Comparison of ENCODE assay signal across 8 mouse cellular contexts in genomic region chr19:5704163-5704800, GRCm38 (mm10). TPM values are rescaled to one million over a fixed set of nuclear protein-coding genes. Genes with fewer than 3 reads are reported as not detected.
A peak's percentile ranks its signal among the peaks of the same experiment; 100 is the strongest.
DNase-seq lines count a peak whose midpoint lies in the region; ATAC-seq lines count a peak whose summit lies in the region.

Gene Kcnk7, plus strand, starts transcription at chr19:5704367.

- DNase-seq in frontal cortex, postnatal 10 days (ENCODE audit: low spot score in 2 of 2), result no peak
- DNase-seq in hindbrain, embryonic 14.5 days (ENCODE audit: low spot score), result no peak
- DNase-seq in lung, postnatal 10 days, result peak; percentile 58
- DNase-seq in cerebellum, adult 11 months, result no peak
- DNase-seq in urinary bladder, postnatal 14 days (ENCODE audit: low spot score), result no peak
- no peak for DNase-seq in right cerebral cortex, postnatal 10 days (ENCODE audit: low spot score in 2 of 2)

- no peaks in the 10 kb centered on the region for H3K27me3 ChIP-seq in hindbrain, embryonic 14.5 days (ENCODE audit: control insufficient read depth, insufficient read depth, low read length)

- H3K4me1 ChIP-seq in hindbrain, embryonic 14.5 days (replicated peaks; ENCODE audit: control insufficient read depth, insufficient read depth, low read length), result no peaks in the 10 kb centered on the region

- ATAC-seq in frontal cortex, adult (ENCODE audit: low TSS enrichment), result peak; percentile 47; the same call in 1 of the 2 replicates
- ATAC-seq in CD4-positive, CD25-positive, alpha-beta regulatory T cell, adult 4 months, result peak; percentile 75
- 0 out of 2 replicates have a peak, but pooled peaks have one; percentile 46 for ATAC-seq in hindbrain, embryonic 14.5 days (ENCODE audit: low FRiP score)

- WGBS in hindbrain, embryonic 14.5 days, result 77% methylated on average over 17 of the region's 17 CpGs

- no peak within 1 kb of the TSS for H3K27ac ChIP-seq in hindbrain, embryonic 14.5 days

- H3K9me3 ChIP-seq in hindbrain, embryonic 14.5 days (ENCODE audit: control insufficient read depth, low read length), result no peaks in the 10 kb centered on the region

- H3K9ac ChIP-seq in hindbrain, embryonic 14.5 days, result no peak within 1 kb of the TSS

- peaks cover 80% of the 10 kb centered on the region for H3K36me3 ChIP-seq in hindbrain, embryonic 14.5 days (replicated peaks; ENCODE audit: control insufficient read depth, insufficient read depth)

- no peak within 1 kb of the TSS for H3K4me2 ChIP-seq in hindbrain, embryonic 14.5 days (replicated peaks)

- H3K4me3 ChIP-seq in hindbrain, embryonic 14.5 days (replicated peaks; ENCODE audit: low read length), result no peak within 1 kb of the TSS

RNA-seq across cellular contexts. Expression of gene Kcnk7, which starts in this region (rescaled TPM):
- 1 to 10 TPM; 1.9 to 2.4 TPM for polyA plus RNA-seq in CD4-positive, CD25-positive, alpha-beta regulatory T cell, adult 4 months (2017; shearing (Covaris generic))
- 0.36 TPM in 1 of 2 replicates, not detected in the other for polyA plus RNA-seq in hindbrain, embryonic 14.5 days (2014; fragmentation: Nextera tagmentation; extraction: Ambion mirVana)

Comparison
In these comparisons a context has a peak if more than half of its experiments do, and no peak if none do; other contexts are left out.
1. Peak in ATAC-seq in hindbrain, embryonic 14.5 days; RNA of the gene not detected or under 1 TPM.